Mouse (Mus musculus): ENCODE results near the gene C5ar1. TPM values are rescaled to one million over a fixed set of nuclear protein-coding genes. Genes with fewer than 3 reads are reported as not detected.
"Not testable (repeated sequence)": the region's sequence is repeated elsewhere in the genome, so short reads cannot be mapped to it uniquely, and the experiment has no call there.

C5ar1 gene
- polyA plus RNA-seq, 1 experiment from 2014 or later = 3.4 TPM

DNA sequence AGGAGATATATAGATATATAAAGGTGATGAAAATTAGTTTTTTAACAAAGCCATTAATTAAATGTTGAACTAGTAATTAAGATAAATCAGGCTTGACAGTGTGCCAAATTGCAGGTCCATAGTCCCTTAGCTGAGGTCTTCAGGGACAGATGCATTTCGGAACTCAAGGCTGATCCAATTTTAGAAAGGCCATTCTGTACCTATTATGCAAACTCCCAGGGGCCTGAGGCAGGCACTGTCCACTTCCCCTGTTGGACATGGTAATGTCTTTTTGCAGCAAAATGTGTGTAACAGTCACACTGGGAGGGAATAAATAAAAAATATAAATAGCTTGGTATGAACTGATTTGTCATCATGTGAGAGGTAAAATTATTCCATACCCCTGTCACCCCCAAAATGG lies 11.8 kb upstream of the C5ar1 start:
- 83% methylated on average over 1 of the region's 1 CpGs for WGBS
- Histone ChIP-seq H3K4me1 (replicated peaks; ENCODE audit: control insufficient read depth, insufficient read depth, low read length) (peaks cover 38% of the 10 kb centered on the region), H3K36me3 (ENCODE audit: control insufficient read depth, insufficient read depth, low read length) (peaks cover 10% of the 10 kb centered on the region; the same call in 1 of the 2 replicates), H3K27ac (ENCODE audit: low read depth, low read length) (no peak overlapping the region), H3K4me3 (ENCODE audit: low read depth, low read length) (no peak overlapping the region), H3K9me3 (ENCODE audit: control insufficient read depth, low read length) (no peaks in the 10 kb centered on the region), H3K9ac (ENCODE audit: low read depth, low read length) (no peak overlapping the region), H3K27me3 (replicated peaks; ENCODE audit: control insufficient read depth, insufficient read depth, low read length) (no peaks in the 10 kb centered on the region), H3K4me2 (no peak overlapping the region; the same call in 1 of the 2 replicates)
- ATAC-seq (replicated peaks; ENCODE audit: low FRiP score) (no peak), DNase-seq (ENCODE audit: low spot score) (no peak)

DNA sequence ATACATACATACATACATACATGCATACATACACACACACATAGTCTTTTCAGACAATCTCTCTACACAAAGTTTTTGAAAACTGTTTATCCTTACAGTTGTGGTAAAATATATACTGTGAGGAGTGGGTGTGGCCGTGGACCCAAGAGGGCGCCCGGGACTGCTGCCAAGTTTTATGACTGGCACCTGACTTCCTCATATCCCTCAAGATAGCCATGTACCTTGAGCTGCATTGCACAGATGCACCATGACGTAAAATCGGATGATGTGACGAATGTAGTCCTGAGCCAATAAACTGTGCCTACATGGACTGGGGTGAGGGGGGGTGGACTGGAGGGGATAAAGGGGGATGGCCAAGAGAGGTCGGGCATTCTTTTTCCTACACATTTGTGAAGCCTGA lies 7.3 kb upstream of the C5ar1 start:
- not testable (repeated sequence) for ATAC-seq (replicated peaks; ENCODE audit: low FRiP score); H3K36me3 ChIP-seq (ENCODE audit: control insufficient read depth, insufficient read depth, low read length); H3K4me2 ChIP-seq; H3K4me1 ChIP-seq (replicated peaks; ENCODE audit: control insufficient read depth, insufficient read depth, low read length); H3K4me3 ChIP-seq (ENCODE audit: low read depth, low read length); DNase-seq (ENCODE audit: low spot score); H3K27me3 ChIP-seq (replicated peaks; ENCODE audit: control insufficient read depth, insufficient read depth, low read length); H3K9ac ChIP-seq (ENCODE audit: low read depth, low read length); H3K27ac ChIP-seq (ENCODE audit: low read depth, low read length); H3K9me3 ChIP-seq (ENCODE audit: control insufficient read depth, low read length)
- WGBS = 81% methylated on average over 7 of the region's 7 CpGs

DNA sequence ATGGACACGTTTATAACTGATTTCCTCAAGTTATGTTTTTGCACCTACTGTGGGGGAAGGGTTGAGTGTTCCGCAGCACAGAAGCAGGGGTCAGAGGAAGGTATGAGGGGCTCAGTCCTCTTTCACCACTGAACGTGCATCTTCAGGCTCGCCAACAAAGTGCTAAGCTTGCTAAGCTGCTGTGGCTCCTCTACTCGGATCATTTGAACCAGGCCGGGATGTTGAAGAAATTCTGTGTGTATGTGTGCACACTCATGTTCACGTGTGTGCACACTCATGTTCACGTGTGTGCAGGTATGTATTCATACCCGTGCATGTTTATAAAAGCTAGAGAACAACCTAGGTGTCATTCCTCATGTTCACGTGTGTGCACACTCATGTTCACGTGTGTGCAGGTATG lies 6.5 kb upstream of the C5ar1 start:
- ATAC-seq (replicated peaks; ENCODE audit: low FRiP score) (no peak), DNase-seq (ENCODE audit: low spot score) (no peak)
- Histone ChIP-seq H3K4me3 (ENCODE audit: low read depth, low read length) (no peak overlapping the region), H3K9ac (ENCODE audit: low read depth, low read length) (no peak overlapping the region), H3K4me1 (replicated peaks; ENCODE audit: control insufficient read depth, insufficient read depth, low read length) (no peaks in the 10 kb centered on the region), H3K27ac (ENCODE audit: low read depth, low read length) (no peak overlapping the region), H3K27me3 (replicated peaks; ENCODE audit: control insufficient read depth, insufficient read depth, low read length) (no peaks in the 10 kb centered on the region), H3K4me2 (no peak overlapping the region), H3K36me3 (ENCODE audit: control insufficient read depth, insufficient read depth, low read length) (no peaks in the 10 kb centered on the region), H3K9me3 (ENCODE audit: control insufficient read depth, low read length) (no peaks in the 10 kb centered on the region)
- 78% methylated on average over 11 of the region's 11 CpGs for WGBS

DNA sequence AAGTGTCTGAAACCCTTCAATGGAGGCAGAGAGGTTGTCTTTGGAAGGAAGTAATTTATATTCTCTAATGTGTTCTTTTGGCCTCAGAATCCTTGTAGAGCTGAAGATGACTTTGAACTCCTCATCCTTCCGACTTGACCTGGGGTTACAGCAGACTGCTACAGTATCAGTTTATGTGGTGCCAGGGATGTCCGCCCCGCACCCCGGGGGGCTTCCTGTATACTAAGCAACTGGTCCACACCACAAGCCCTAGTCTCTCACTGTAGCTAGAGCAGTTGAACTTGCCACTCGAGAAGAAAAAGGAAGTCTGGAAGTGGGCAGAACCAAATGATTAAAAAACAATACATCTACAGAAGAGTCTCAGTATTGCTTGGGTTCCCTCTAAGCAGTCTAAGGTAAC lies 4.5 kb upstream of the C5ar1 start:
- no peak overlapping the region for H3K4me2 ChIP-seq
- ATAC-seq (replicated peaks; ENCODE audit: low FRiP score) (no peak), DNase-seq (ENCODE audit: low spot score) (no peak)
- no peaks in the 10 kb centered on the region for H3K27me3 ChIP-seq (replicated peaks; ENCODE audit: control insufficient read depth, insufficient read depth, low read length)
- 57% methylated on average over 5 of the region's 5 CpGs for WGBS
- no peaks in the 10 kb centered on the region for H3K9me3 ChIP-seq (ENCODE audit: control insufficient read depth, low read length)
- H3K4me1 ChIP-seq (replicated peaks; ENCODE audit: control insufficient read depth, insufficient read depth, low read length) = no peaks in the 10 kb centered on the region
- H3K36me3 ChIP-seq (ENCODE audit: control insufficient read depth, insufficient read depth, low read length) = no peaks in the 10 kb centered on the region
- no peak overlapping the region for H3K27ac ChIP-seq (ENCODE audit: low read depth, low read length)
- no peak overlapping the region for H3K4me3 ChIP-seq (ENCODE audit: low read depth, low read length)
- H3K9ac ChIP-seq (ENCODE audit: low read depth, low read length) = no peak overlapping the region

DNA sequence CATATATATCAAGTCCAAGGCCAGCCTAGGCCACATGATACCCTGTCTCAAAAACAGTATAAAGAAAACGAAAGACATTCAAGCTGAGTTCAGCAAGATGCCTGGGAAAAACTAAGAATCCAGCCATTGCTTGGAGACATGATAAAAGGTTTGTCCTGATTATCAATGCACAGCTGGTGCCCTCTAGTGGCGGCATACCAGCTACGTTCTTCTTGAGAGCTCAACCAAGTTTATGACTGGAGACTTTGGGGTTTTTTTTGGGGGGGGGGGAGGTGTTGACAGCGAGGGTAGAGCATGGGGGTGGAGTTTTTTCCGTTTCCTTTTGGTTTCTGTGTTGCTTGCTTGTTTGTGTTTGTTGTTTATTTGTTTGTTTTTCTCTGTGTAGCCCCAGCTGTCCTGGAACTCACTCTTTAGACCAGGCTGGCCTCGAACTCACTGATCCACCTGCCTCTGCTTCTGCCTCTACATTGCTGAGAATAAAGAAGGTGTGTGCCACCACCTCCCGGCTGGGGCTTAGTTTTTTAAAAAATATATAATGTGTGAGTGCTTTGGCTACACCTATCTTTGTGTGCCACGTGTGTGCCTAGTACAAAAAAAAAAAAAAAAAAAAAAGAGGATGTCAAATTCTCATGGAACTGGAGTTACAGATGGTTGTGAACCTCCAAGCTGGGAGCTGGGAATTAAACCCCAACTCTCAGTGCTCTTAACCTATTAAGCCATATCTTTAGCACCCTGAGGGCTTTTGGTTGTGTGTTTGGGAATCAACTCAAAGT lies 3.9 kb upstream of the C5ar1 start:
- H3K4me2 ChIP-seq = no peak overlapping the region
- WGBS = 25% methylated on average over 8 of the region's 8 CpGs
- H3K27ac ChIP-seq (ENCODE audit: low read depth, low read length) = no peak overlapping the region

DNA sequence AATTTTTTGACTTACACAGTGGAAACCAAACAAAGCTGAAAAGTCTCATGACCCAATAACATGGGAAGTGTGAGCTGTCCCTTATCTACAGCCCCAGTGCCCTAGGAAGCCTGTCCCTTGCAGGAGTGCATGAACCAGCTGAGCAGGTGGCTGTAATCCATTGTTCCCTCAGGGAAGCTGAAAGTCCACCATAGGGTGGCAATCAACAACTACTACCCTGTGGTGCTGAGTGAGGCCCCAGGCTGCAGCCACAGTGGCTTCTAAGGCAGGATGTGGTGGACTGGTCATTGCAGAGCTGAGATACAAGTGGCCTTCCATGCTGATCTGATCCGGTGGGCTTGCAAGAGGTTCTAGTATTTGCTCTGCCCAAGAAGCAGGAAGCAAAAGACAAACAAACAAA lies 1.8 kb upstream of the C5ar1 start:
- H3K27ac ChIP-seq (ENCODE audit: low read depth, low read length) = no peak overlapping the region
- 42% methylated on average over 1 of the region's 1 CpGs for WGBS
- ATAC-seq (replicated peaks; ENCODE audit: low FRiP score) (no peak; the same call in 1 of the 2 replicates), DNase-seq (ENCODE audit: low spot score) (no peak)
- H3K9me3 ChIP-seq (ENCODE audit: control insufficient read depth, low read length) = no peaks in the 10 kb centered on the region
- H3K36me3 ChIP-seq (ENCODE audit: control insufficient read depth, insufficient read depth, low read length) = no peaks in the 10 kb centered on the region
- H3K4me3 ChIP-seq (ENCODE audit: low read depth, low read length) = no peak overlapping the region
- no peaks in the 10 kb centered on the region for H3K4me1 ChIP-seq (replicated peaks; ENCODE audit: control insufficient read depth, insufficient read depth, low read length)
- H3K27me3 ChIP-seq (replicated peaks; ENCODE audit: control insufficient read depth, insufficient read depth, low read length) = no peaks in the 10 kb centered on the region
- H3K4me2 ChIP-seq = no peak overlapping the region
- H3K9ac ChIP-seq (ENCODE audit: low read depth, low read length) = no peak overlapping the region

More for the DNA sequence above, 3.9 kb upstream of the C5ar1 start:
- no peaks in the 10 kb centered on the region for H3K36me3 ChIP-seq (ENCODE audit: control insufficient read depth, insufficient read depth, low read length)
- ATAC-seq (replicated peaks; ENCODE audit: low FRiP score) (no peak), DNase-seq (ENCODE audit: low spot score) (peak; percentile 63)
- H3K9me3 ChIP-seq (ENCODE audit: control insufficient read depth, low read length) = no peaks in the 10 kb centered on the region
- H3K9ac ChIP-seq (ENCODE audit: low read depth, low read length) = no peak overlapping the region
- H3K4me1 ChIP-seq (replicated peaks; ENCODE audit: control insufficient read depth, insufficient read depth, low read length) = no peaks in the 10 kb centered on the region
- H3K27me3 ChIP-seq (replicated peaks; ENCODE audit: control insufficient read depth, insufficient read depth, low read length) = no peaks in the 10 kb centered on the region
- H3K4me3 ChIP-seq (ENCODE audit: low read depth, low read length) = no peak overlapping the region

DNA sequence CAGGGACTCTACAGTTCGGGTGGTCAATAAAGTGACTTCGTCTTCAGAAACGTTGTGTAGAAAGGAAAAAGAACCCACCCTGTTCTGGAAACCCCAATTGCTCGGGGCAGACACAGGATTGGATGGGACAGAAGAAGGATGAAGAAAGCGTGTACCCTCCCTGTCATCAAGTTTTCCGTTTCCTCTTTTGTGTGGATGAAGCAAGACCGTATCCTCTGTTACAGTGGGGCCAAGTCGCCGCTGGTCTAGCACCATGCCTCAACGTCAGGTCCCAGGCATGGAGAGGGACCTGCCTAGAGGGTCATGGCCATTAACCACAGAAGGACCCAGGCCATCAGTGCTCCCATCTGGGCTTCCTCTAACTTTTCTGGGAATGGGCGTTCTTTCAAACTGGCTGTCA lies 1.5 kb downstream of the C5ar1 start:
- ATAC-seq (replicated peaks; ENCODE audit: low FRiP score) = no peak
- H3K27ac ChIP-seq (ENCODE audit: low read depth, low read length) = no peak overlapping the region
- 68% methylated on average over 11 of the region's 11 CpGs for WGBS

DNA sequence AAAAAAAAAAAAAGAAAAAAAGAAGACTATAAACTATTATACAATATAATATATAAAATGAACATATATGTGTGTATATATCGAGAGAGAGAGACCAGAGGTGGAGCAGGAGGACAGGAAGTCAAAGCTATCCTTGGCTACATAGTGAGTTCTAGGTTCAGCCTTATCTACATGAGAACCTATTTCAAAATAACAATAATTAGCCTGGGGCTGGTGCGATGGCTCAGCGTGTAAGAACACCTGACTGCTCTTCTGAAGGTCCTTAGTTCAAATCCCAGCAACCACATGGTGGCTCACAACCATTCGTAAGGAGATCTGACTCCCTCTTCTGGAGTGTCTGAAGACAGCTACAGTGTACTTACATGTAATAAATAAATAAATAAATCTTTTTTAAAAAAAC lies 3.4 kb downstream of the C5ar1 start:
- H3K4me3 ChIP-seq (ENCODE audit: low read depth, low read length); DNase-seq (ENCODE audit: low spot score); H3K9ac ChIP-seq (ENCODE audit: low read depth, low read length); H3K36me3 ChIP-seq (ENCODE audit: control insufficient read depth, insufficient read depth, low read length); H3K27ac ChIP-seq (ENCODE audit: low read depth, low read length); H3K4me1 ChIP-seq (replicated peaks; ENCODE audit: control insufficient read depth, insufficient read depth, low read length); H3K9me3 ChIP-seq (ENCODE audit: control insufficient read depth, low read length); H3K27me3 ChIP-seq (replicated peaks; ENCODE audit: control insufficient read depth, insufficient read depth, low read length); H3K4me2 ChIP-seq; ATAC-seq (replicated peaks; ENCODE audit: low FRiP score): not testable (repeated sequence)
- WGBS = 79% methylated on average over 4 of the region's 4 CpGs

More for the DNA sequence above, 1.5 kb downstream of the C5ar1 start:
- no peak overlapping the region for H3K4me3 ChIP-seq (ENCODE audit: low read depth, low read length)
- H3K4me1 ChIP-seq (replicated peaks; ENCODE audit: control insufficient read depth, insufficient read depth, low read length) = no peaks in the 10 kb centered on the region
- H3K9ac ChIP-seq (ENCODE audit: low read depth, low read length) = no peak overlapping the region
- no peaks in the 10 kb centered on the region for H3K27me3 ChIP-seq (replicated peaks; ENCODE audit: control insufficient read depth, insufficient read depth, low read length)
- no peak for DNase-seq (ENCODE audit: low spot score)
- H3K4me2 ChIP-seq = no peak overlapping the region
- H3K9me3 ChIP-seq (ENCODE audit: control insufficient read depth, low read length) = no peaks in the 10 kb centered on the region
- H3K36me3 ChIP-seq (ENCODE audit: control insufficient read depth, insufficient read depth, low read length) = no peaks in the 10 kb centered on the region

DNA sequence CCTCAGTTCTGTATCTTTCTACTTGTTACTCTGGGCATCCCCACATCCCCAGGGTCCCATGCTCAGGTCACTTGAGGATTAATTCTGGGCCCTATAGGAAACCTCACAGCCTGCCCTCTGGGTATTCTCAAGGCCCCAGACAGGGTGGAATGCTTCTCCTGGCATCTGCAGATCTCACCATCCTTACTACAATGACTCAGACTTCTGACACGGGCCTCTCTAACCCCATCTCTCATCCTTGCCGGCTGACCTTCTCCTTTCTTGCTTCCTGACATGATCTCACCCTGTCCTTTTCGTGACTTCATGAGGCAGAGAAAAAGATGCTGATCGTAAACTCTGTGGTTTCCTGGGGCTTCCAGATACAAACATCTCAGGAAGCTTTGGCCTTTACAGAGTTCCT lies 5.1 kb downstream of the C5ar1 start:
- no peaks in the 10 kb centered on the region for H3K27me3 ChIP-seq (replicated peaks; ENCODE audit: control insufficient read depth, insufficient read depth, low read length)
- no peak overlapping the region for H3K4me2 ChIP-seq
- ATAC-seq (replicated peaks; ENCODE audit: low FRiP score) (no peak), DNase-seq (ENCODE audit: low spot score) (no peak)
- H3K9me3 ChIP-seq (ENCODE audit: control insufficient read depth, low read length) = no peaks in the 10 kb centered on the region
- H3K27ac ChIP-seq (ENCODE audit: low read depth, low read length) = no peak overlapping the region
- whole genome bisulfite sequencing = 27% methylated on average over 4 of the region's 4 CpGs
- H3K9ac ChIP-seq (ENCODE audit: low read depth, low read length) = no peak overlapping the region
- no peaks in the 10 kb centered on the region for H3K4me1 ChIP-seq (replicated peaks; ENCODE audit: control insufficient read depth, insufficient read depth, low read length)
- H3K36me3 ChIP-seq (ENCODE audit: control insufficient read depth, insufficient read depth, low read length) = no peaks in the 10 kb centered on the region
- no peak overlapping the region for H3K4me3 ChIP-seq (ENCODE audit: low read depth, low read length)

All from liver, embryonic 11.5 days (tissue).